Mouse (Mus musculus) hindbrain, embryonic 13.5 days (tissue): ENCODE data around the gene Scd1. TPM values are rescaled to one million over a fixed set of nuclear protein-coding genes. Genes with fewer than 3 reads are reported as not detected.
A peak's percentile ranks its signal among the peaks of the same experiment; 100 is the strongest.

Source experiments
- ATAC-seq: fragments of 200-750 bp; cut with Nextera tagmentation; 2 replicates; pipeline ENCODE4 v1.8.0; 2017; ENCODE audit warnings: moderate TSS enrichment; ENCODE audit not compliant: low FRiP score
- H3K27ac ChIP-seq: fragments of 300-500 bp; sonication (generic); 2 replicates; pipeline ENCODE4 v1.5.1; 2015; ENCODE audit warnings: inconsistent platforms, mild to moderate bottlenecking, moderate library complexity
- H3K27me3 ChIP-seq: fragments of 300-500 bp; sonication (generic); 2 replicates; pipeline ENCODE4 v1.6.1; 2015; ENCODE audit warnings: mild to moderate bottlenecking, inconsistent platforms
- H3K36me3 ChIP-seq: fragments of 300-500 bp; sonication (generic); 2 replicates; pipeline ENCODE4 v1.6.1; 2015; ENCODE audit warnings: mild to moderate bottlenecking, inconsistent platforms
- H3K4me1 ChIP-seq: fragments of 300-500 bp; sonication (generic); replicated peaks from 2 replicates; pipeline ENCODE4 v1.6.1; 2015; ENCODE audit warnings: inconsistent platforms
- H3K4me2 ChIP-seq: fragments of 300-500 bp; sonication (generic); 2 replicates; pipeline ENCODE4 v1.6.1; 2015; ENCODE audit warnings: inconsistent platforms, mild to moderate bottlenecking, moderate library complexity
- H3K4me3 ChIP-seq: fragments of 300-500 bp; sonication (generic); 2 replicates; pipeline ENCODE4 v1.5.1; 2015; ENCODE audit warnings: mild to moderate bottlenecking, inconsistent platforms
- H3K9ac ChIP-seq: fragments of 300-500 bp; sonication (generic); 2 replicates; pipeline ENCODE4 v1.6.1; 2015; ENCODE audit warnings: mild to moderate bottlenecking, inconsistent platforms
- H3K9me3 ChIP-seq: fragments of 300-500 bp; sonication (generic); 2 replicates; pipeline ENCODE4 v1.6.1; 2016; ENCODE audit warnings: inconsistent platforms
- WGBS: fragments of 180-500 bp; shearing (Covaris S2); methylation state at CpG from one replicate; pipeline ENCODE4 v1.1.7; 2015; 5-methylcytosine and 5-hydroxymethylcytosine counted together
- polyA plus RNA-seq: library from polyadenylated mRNA; unstranded; fragments of >200 nt; fragmentation: Nextera tagmentation; extraction: Ambion mirVana; gene quantifications from 2 replicates; pipeline ENCODE4 v1.2.1, GENCODE M21; 2015

The Scd1 gene
- 4.2 and 4.4 TPM in 2 replicates for polyA plus RNA-seq

GRCm38 (mm10) chr19:44407341-44408222 lies at the start of gene Scd1:
Gene Scd1 (minus strand): TSS chr19:44407879.
- Histone ChIP-seq H3K9ac (peak within 1 kb of the TSS; percentile 71), H3K9me3 (no peaks in the 10 kb centered on the region), H3K4me3 (peak within 1 kb of the TSS; percentile 53), H3K36me3 (peaks cover 5% of the 10 kb centered on the region; the same call in 1 of the 2 replicates), H3K4me1 (peaks cover 28% of the 10 kb centered on the region), H3K27me3 (0 out of 2 replicates have a peak, but pooled peaks cover 5% of the 10 kb centered on the region), H3K27ac (peak within 1 kb of the TSS; percentile 69), H3K4me2 (peak within 1 kb of the TSS; percentile 77)
- peak; percentile 94 for ATAC-seq
- WGBS = under 1% methylated on average over 33 of the region's 35 CpGs

- H3K9ac ChIP-seq = no peak overlapping the region
- H3K4me2 ChIP-seq = no peak overlapping the region
- H3K27ac ChIP-seq = no peak overlapping the region
- 0 out of 2 replicates have a peak, but pooled peaks cover 6% of the 10 kb centered on the region for H3K27me3 ChIP-seq
- no peaks in the 10 kb centered on the region for H3K36me3 ChIP-seq
- 92% methylated on average over 8 of the region's 8 CpGs for WGBS
- no peaks in the 10 kb centered on the region for H3K9me3 ChIP-seq
- no peak overlapping the region for H3K4me3 ChIP-seq
- H3K4me1 ChIP-seq = no peaks in the 10 kb centered on the region
- no peak for ATAC-seq
These were observed 47.7 kb upstream of the Scd1 start for GRCm38 (mm10) chr19:44455356-44455755.

- 0 out of 2 replicates have a peak, but pooled peaks cover 6% of the 10 kb centered on the region for H3K27me3 ChIP-seq
- no peaks in the 10 kb centered on the region for H3K36me3 ChIP-seq
- H3K9ac ChIP-seq = no peak overlapping the region
- H3K27ac ChIP-seq = no peak overlapping the region
- no peak overlapping the region for H3K4me3 ChIP-seq
- no peaks in the 10 kb centered on the region for H3K9me3 ChIP-seq
- no peak for ATAC-seq
- H3K4me2 ChIP-seq = no peak overlapping the region
- no peaks in the 10 kb centered on the region for H3K4me1 ChIP-seq
- 91% methylated on average over 6 of the region's 6 CpGs for WGBS
These were observed 47.2 kb upstream of the Scd1 start for GRCm38 (mm10) chr19:44454862-44455261.

- Histone ChIP-seq H3K27ac (no peak overlapping the region), H3K4me2 (no peak overlapping the region), H3K36me3 (no peaks in the 10 kb centered on the region), H3K4me1 (no peaks in the 10 kb centered on the region), H3K9me3 (no peaks in the 10 kb centered on the region), H3K27me3 (no peaks in the 10 kb centered on the region), H3K4me3 (no peak overlapping the region), H3K9ac (no peak overlapping the region)
- WGBS = 87% methylated on average over 4 of the region's 4 CpGs
- ATAC-seq = no peak
These were observed 40.2 kb upstream of the Scd1 start for GRCm38 (mm10) chr19:44447927-44448326.

- Histone ChIP-seq H3K4me3 (no peak overlapping the region), H3K9me3 (no peaks in the 10 kb centered on the region), H3K27ac (no peak overlapping the region), H3K36me3 (no peaks in the 10 kb centered on the region), H3K4me1 (no peaks in the 10 kb centered on the region), H3K4me2 (no peak overlapping the region), H3K27me3 (no peaks in the 10 kb centered on the region), H3K9ac (no peak overlapping the region)
- WGBS = 96% methylated on average over 3 of the region's 3 CpGs
- no peak for ATAC-seq
These were observed 38.1 kb upstream of the Scd1 start for GRCm38 (mm10) chr19:44445755-44446154.

- no peaks in the 10 kb centered on the region for H3K9me3 ChIP-seq
- no peak overlapping the region for H3K27ac ChIP-seq
- 56% methylated on average over 4 of the region's 4 CpGs for WGBS
- no peak for ATAC-seq
- H3K4me3 ChIP-seq = no peak overlapping the region
- H3K36me3 ChIP-seq = no peaks in the 10 kb centered on the region
- H3K27me3 ChIP-seq = no peaks in the 10 kb centered on the region
- no peak overlapping the region for H3K4me2 ChIP-seq
- no peak overlapping the region for H3K9ac ChIP-seq
- H3K4me1 ChIP-seq = no peaks in the 10 kb centered on the region
These were observed 31.6 kb upstream of the Scd1 start for GRCm38 (mm10) chr19:44439302-44439701.

GRCm38 (mm10) chr19:44437975-44438374 lies 30.3 kb upstream of the Scd1 start:
- Histone ChIP-seq H3K4me2 (no peak overlapping the region), H3K27ac (no peak overlapping the region), H3K9ac (no peak overlapping the region), H3K4me3 (no peak overlapping the region), H3K36me3 (no peaks in the 10 kb centered on the region), H3K4me1 (no peaks in the 10 kb centered on the region), H3K27me3 (no peaks in the 10 kb centered on the region), H3K9me3 (no peaks in the 10 kb centered on the region)
- ATAC-seq = no peak
- 77% methylated on average over 6 of the region's 6 CpGs for WGBS

GRCm38 (mm10) chr19:44432084-44432483 lies 24.4 kb upstream of the Scd1 start:
- H3K9me3 ChIP-seq = no peaks in the 10 kb centered on the region
- H3K36me3 ChIP-seq = no peaks in the 10 kb centered on the region
- no peak overlapping the region for H3K4me2 ChIP-seq
- H3K27me3 ChIP-seq = no peaks in the 10 kb centered on the region
- H3K4me3 ChIP-seq = no peak overlapping the region
- H3K4me1 ChIP-seq = no peaks in the 10 kb centered on the region
- no peak for ATAC-seq
- WGBS = 84% methylated on average over 5 of the region's 5 CpGs
- H3K9ac ChIP-seq = no peak overlapping the region
- no peak overlapping the region for H3K27ac ChIP-seq

- Histone ChIP-seq H3K9me3 (no peaks in the 10 kb centered on the region), H3K4me3 (no peak overlapping the region), H3K4me1 (no peaks in the 10 kb centered on the region), H3K4me2 (no peak overlapping the region), H3K36me3 (no peaks in the 10 kb centered on the region), H3K27me3 (no peaks in the 10 kb centered on the region), H3K27ac (no peak overlapping the region), H3K9ac (no peak overlapping the region)
- 84% methylated on average over 1 of the region's 1 CpGs for WGBS
- no peak for ATAC-seq
These were observed 20.0 kb upstream of the Scd1 start for GRCm38 (mm10) chr19:44427721-44428120.

- H3K4me2 ChIP-seq = no peak overlapping the region
- H3K9me3 ChIP-seq = no peaks in the 10 kb centered on the region
- no peak overlapping the region for H3K27ac ChIP-seq
- H3K4me1 ChIP-seq = no peaks in the 10 kb centered on the region
- no peak overlapping the region for H3K4me3 ChIP-seq
- H3K36me3 ChIP-seq = no peaks in the 10 kb centered on the region
- no peaks in the 10 kb centered on the region for H3K27me3 ChIP-seq
- no peak for ATAC-seq
- 82% methylated on average over 8 of the region's 8 CpGs for WGBS
- H3K9ac ChIP-seq = no peak overlapping the region
These were observed 14.5 kb upstream of the Scd1 start for GRCm38 (mm10) chr19:44422051-44422631.

GRCm38 (mm10) chr19:44419530-44419929 lies 11.9 kb upstream of the Scd1 start:
- ATAC-seq = no peak
- H3K4me3 ChIP-seq = no peak overlapping the region
- 51% methylated on average over 11 of the region's 11 CpGs for WGBS
- no peak overlapping the region for H3K4me2 ChIP-seq
- H3K27ac ChIP-seq = no peak overlapping the region
- no peaks in the 10 kb centered on the region for H3K9me3 ChIP-seq
- no peak overlapping the region for H3K9ac ChIP-seq
- H3K4me1 ChIP-seq = no peaks in the 10 kb centered on the region
- H3K27me3 ChIP-seq = 0 out of 2 replicates have a peak, but pooled peaks cover 6% of the 10 kb centered on the region
- H3K36me3 ChIP-seq = no peaks in the 10 kb centered on the region

GRCm38 (mm10) chr19:44418945-44419344 lies 11.3 kb upstream of the Scd1 start:
- no peak for ATAC-seq

More at GRCm38 (mm10) chr19:44418945-44419344, 11.3 kb upstream of the Scd1 start:
- WGBS = 18% methylated on average over 4 of the region's 4 CpGs
- Histone ChIP-seq H3K9ac (no peak overlapping the region), H3K27me3 (0 out of 2 replicates have a peak, but pooled peaks cover 6% of the 10 kb centered on the region), H3K4me1 (no peaks in the 10 kb centered on the region), H3K36me3 (no peaks in the 10 kb centered on the region), H3K4me3 (no peak overlapping the region), H3K9me3 (no peaks in the 10 kb centered on the region), H3K27ac (no peak overlapping the region), H3K4me2 (no peak overlapping the region)
